Mouse (Mus musculus): ENCODE measurements at regions not wholly inside any gene's neighbourhood (a gene's known extent, or its start where the extent isn't known, plus 50 kb on each side); places are given as distances from the start of the nearest gene placed in this dataset.

DNA sequence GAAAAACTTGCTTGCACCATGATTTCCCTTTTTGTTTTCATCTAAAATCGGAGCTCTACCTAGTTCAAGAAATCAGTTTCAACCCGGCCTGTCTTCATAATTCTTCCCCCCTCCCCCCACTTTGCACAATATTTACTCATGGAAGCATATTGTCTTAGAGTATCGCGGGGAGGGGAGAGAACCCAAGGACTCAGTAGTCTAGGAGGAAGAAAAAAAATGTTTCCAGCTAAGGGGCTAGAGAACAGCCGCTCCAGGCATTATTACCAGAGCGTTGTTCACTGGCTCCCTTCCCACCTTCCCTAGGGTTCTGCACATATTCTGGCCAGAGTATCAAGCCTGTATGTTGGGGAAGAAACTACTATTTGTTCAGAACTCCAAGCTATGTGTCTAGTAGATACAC, 205.2 kb upstream of the Stk26 start:
- no peak for TF ChIP-seq POLR2A (IDR thresholded peaks at IDR 0.05; ENCODE audit: borderline replicate concordance, low read depth, low read length)
- no peak for TF ChIP-seq CTCF (IDR thresholded peaks at IDR 0.05; ENCODE audit: low read depth, low read length)

Data from bone marrow macrophage, adult 2 months (primary cell).